Mouse (Mus musculus) forebrain, embryonic 14.5 days (tissue): ENCODE data around the gene Ang. TPM values are rescaled to one million over a fixed set of nuclear protein-coding genes. Genes with fewer than 3 reads are reported as not detected.
"Not testable (repeated sequence)": the region's sequence is repeated elsewhere in the genome, so short reads cannot be mapped to it uniquely, and the experiment has no call there.

Experiments
- ATAC-seq: fragments of 200-750 bp; cut with Nextera tagmentation; 2 replicates; pipeline ENCODE4 v1.8.0; 2017; ENCODE audit warnings: mild to moderate bottlenecking, moderate library complexity
- DNase-seq: peaks from one replicate; pipeline ENCODE4 v3.0.0-alpha.2; 2015; ENCODE audit warnings: low spot score
- H3K27ac ChIP-seq: fragments of 300-500 bp; sonication (generic); 2 replicates; pipeline ENCODE4 v1.5.1; 2014; ENCODE audit warnings: low read depth, mild to moderate bottlenecking, control low read depth, low read length, moderate library complexity
- H3K27me3 ChIP-seq: fragments of 300-500 bp; sonication (generic); replicated peaks from 2 replicates; pipeline ENCODE4 v1.6.1; 2014; ENCODE audit warnings: low read length, control low read depth, mixed read lengths; ENCODE audit not compliant: control insufficient read depth, insufficient read depth
- H3K36me3 ChIP-seq: fragments of 300-500 bp; sonication (generic); 2 replicates; pipeline ENCODE4 v1.6.1; 2014; ENCODE audit warnings: low read length, control low read depth; ENCODE audit not compliant: control insufficient read depth, insufficient read depth
- H3K4me1 ChIP-seq: fragments of 300-500 bp; sonication (generic); 2 replicates; pipeline ENCODE4 v1.6.1; 2014; ENCODE audit warnings: antibody characterized with exemption, low read length, control low read depth; ENCODE audit not compliant: control insufficient read depth, insufficient read depth
- H3K4me2 ChIP-seq: fragments of 300-500 bp; sonication (generic); 2 replicates; pipeline ENCODE4 v1.6.1; 2014; ENCODE audit warnings: mild to moderate bottlenecking, control low read depth, low read length
- H3K4me3 ChIP-seq: fragments of 300-500 bp; sonication (generic); 2 replicates; pipeline ENCODE4 v1.5.1; 2014; ENCODE audit warnings: low read depth, low read length, control low read depth
- H3K9ac ChIP-seq: fragments of 300-500 bp; sonication (generic); 2 replicates; pipeline ENCODE4 v1.6.1; 2014; ENCODE audit warnings: mild to moderate bottlenecking, low read length, control low read depth, moderate library complexity
- H3K9me3 ChIP-seq: fragments of 300-500 bp; sonication (generic); replicated peaks from 2 replicates; pipeline ENCODE4 v1.6.1; 2016; ENCODE audit warnings: low read length, control low read depth, mixed read lengths; ENCODE audit not compliant: control insufficient read depth
- WGBS: fragments of 180-500 bp; shearing (Covaris S2); extraction: QIAGEN DNeasy Blood & Tissue Kit; methylation state at CpG from one replicate; pipeline ENCODE4 v1.1.7; 2014; 5-methylcytosine and 5-hydroxymethylcytosine counted together
- polyA plus RNA-seq: library from polyadenylated mRNA; unstranded; fragments of >200 nt; fragmentation: Nextera tagmentation; extraction: Ambion mirVana; gene quantifications from 2 replicates; pipeline ENCODE4 v1.2.1, GENCODE M21; 2014

The Ang gene
- polyA plus RNA-seq, 1 experiment from 2014 or later = 2.2 TPM

DNA sequence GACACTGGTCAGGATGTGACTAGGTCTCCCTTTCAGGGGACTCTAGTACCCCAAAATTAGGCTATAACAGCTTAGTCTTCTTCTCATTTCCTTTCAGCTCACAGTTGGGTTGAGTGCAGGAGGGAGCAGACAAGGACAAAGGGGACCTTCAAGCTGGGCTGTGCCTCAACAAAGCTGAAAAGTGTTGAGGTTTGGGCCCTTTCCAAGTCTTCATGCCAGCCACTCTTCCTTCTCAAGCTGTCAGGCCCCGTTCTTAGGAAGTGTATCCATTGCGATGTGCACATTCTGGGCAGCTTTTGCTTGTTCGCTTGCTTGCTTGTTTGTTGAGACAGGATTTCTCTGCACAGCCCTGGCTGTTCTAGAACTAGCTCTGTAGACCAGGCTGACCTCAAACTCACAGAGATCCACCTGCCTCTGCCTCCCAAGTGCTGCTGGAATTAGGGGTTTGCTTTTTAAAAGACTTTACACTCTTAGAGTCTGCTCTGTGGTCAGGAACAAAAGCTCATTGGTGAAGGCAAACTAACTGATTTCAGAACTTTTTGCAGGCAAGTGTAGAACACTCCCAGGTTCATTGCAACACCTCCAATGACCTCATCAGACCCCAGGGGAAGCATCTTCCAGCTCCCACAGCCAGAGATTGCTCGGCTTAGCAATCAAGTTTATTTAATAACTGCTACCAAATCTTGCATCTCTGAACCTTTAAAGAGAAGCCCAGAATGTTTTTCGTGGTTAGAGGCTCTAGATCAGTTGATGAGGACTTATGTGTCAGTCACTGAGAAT lies 3.3 kb downstream of the Ang start:
- peak; percentile 23 for DNase-seq
- no peak overlapping the region for H3K4me3 ChIP-seq
- WGBS = 66% methylated on average over 5 of the region's 5 CpGs
- no peak overlapping the region for H3K4me2 ChIP-seq
- H3K36me3 ChIP-seq = no peaks in the 10 kb centered on the region
- H3K27me3 ChIP-seq = no peaks in the 10 kb centered on the region
- H3K9me3 ChIP-seq = no peaks in the 10 kb centered on the region
- no peak overlapping the region for H3K27ac ChIP-seq
- ATAC-seq = no peak
- H3K9ac ChIP-seq = no peak overlapping the region
- no peaks in the 10 kb centered on the region for H3K4me1 ChIP-seq

DNA sequence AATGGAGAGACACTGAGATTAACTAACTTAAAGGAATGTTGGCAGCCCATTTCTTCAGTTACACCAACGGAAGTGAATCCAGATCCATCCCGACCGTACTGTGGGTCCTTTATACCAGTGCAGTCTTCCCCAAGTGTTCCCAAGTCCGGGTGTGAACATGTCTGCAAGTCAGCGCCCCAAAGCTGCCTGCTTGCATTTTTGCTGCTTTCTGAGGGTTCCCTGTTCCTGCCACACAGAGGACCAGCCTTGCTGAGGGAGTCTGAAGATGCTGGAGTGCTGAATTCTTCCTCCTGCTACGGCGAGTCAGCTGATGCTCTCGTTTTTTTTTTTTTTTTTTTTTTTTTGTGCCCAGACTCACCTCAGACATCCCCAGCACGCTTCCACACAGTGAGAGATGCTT lies 4.0 kb downstream of the Ang start:
- no peaks in the 10 kb centered on the region for H3K36me3 ChIP-seq
- no peaks in the 10 kb centered on the region for H3K9me3 ChIP-seq
- no peak overlapping the region for H3K9ac ChIP-seq
- no peak for ATAC-seq
- no peaks in the 10 kb centered on the region for H3K27me3 ChIP-seq
- no peak for DNase-seq
- H3K4me1 ChIP-seq = no peaks in the 10 kb centered on the region
- 65% methylated on average over 9 of the region's 9 CpGs for WGBS
- H3K27ac ChIP-seq = no peak overlapping the region
- H3K4me3 ChIP-seq = no peak overlapping the region
- H3K4me2 ChIP-seq = no peak overlapping the region

DNA sequence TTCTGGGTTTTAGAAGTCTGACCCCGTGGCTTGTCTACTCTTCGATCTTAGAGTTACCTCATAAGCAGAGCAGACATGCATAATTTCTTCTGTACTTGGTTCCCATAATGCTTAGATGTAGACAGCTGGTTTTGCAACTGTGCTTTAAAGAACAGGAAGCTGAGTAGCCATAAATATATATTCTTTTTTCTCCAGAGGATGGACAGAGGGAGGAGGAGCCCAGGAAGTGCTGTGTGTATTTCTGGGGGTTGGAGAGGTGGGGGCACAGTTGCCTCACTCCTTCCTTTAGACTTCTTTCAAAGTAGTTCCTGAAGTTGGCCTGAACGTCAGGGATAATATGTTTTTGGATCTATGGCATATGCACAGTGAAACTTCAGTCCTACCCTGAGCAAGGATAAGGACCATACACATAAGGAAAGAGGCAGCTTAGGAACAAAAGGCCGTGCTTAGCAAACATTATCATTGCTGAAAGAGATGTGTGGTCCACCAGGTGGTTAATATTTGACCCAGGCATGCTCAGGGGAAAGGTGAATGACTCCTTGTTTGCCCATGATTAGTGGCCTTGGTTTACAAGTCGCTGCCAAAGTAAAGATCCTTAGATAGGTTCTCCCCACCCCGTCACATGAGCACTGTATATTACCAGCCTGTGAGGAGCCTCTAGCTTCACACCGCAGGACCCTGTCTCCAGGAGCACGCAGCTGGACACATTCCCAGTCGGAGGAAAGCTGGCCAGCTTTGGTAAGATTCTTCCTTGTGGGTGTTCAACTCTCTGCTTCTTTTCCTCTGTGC lies 5.0 kb downstream of the Ang start:
- WGBS = 79% methylated on average over 9 of the region's 9 CpGs
- no peak overlapping the region for H3K27ac ChIP-seq

DNA sequence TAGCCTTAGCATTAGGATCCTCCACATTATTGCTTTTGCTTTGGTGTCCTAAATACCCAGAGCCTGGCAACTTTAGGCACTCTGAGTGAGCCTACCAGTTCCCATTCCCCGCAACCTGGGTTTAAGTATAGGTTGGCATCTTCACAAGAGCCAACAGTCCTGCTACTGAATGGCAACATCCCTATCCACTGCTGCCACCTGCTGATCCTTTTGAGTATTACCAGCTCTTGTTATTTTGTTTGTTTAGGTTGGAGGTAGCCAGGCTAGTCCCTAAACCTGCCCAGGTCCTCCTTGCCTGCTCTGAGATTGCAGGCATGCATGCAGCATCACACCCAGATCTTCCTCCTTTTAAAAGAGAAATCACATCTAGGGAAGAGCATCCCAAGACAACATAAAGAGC lies 7.3 kb downstream of the Ang start:
- ATAC-seq = peak; percentile 65; the same call in 1 of the 2 replicates
- not testable (repeated sequence) for H3K27ac ChIP-seq, H3K27me3 ChIP-seq, H3K4me2 ChIP-seq, H3K4me3 ChIP-seq, H3K9me3 ChIP-seq, H3K9ac ChIP-seq, H3K36me3 ChIP-seq, H3K4me1 ChIP-seq
- 21% methylated on average over 1 of the region's 1 CpGs for WGBS
- peak; percentile 61 for DNase-seq

More for the DNA sequence above, 5.0 kb downstream of the Ang start:
- H3K27me3 ChIP-seq = no peaks in the 10 kb centered on the region
- ATAC-seq (no peak), DNase-seq (no peak)
- no peaks in the 10 kb centered on the region for H3K9me3 ChIP-seq
- no peaks in the 10 kb centered on the region for H3K4me1 ChIP-seq
- H3K4me3 ChIP-seq = no peak overlapping the region
- no peaks in the 10 kb centered on the region for H3K36me3 ChIP-seq
- no peak overlapping the region for H3K9ac ChIP-seq
- no peak overlapping the region for H3K4me2 ChIP-seq

DNA sequence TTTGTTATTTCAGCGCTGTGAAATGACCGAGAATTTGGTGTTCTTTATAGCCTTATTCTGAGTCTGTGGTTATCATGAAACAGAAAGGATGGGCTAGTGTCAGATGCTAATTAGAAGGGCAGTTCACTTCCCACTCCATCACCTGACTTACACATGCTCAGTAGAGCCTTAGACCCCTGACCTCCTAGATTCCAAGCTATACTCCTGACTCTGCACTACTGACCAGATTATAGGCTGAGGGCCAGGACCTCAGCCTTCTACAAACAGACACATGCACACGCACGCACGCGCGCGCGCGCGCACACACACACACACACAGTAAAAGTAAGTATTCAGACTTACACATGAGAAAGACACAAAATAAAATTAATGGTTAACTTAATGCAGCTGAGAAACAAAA lies 8.0 kb downstream of the Ang start:
- Histone ChIP-seq H3K9me3 (no peaks in the 10 kb centered on the region), H3K27me3 (no peaks in the 10 kb centered on the region), H3K9ac (no peak overlapping the region), H3K36me3 (no peaks in the 10 kb centered on the region), H3K4me3 (no peak overlapping the region), H3K27ac (no peak overlapping the region), H3K4me2 (no peak overlapping the region), H3K4me1 (no peaks in the 10 kb centered on the region)
- ATAC-seq (no peak), DNase-seq (no peak)
- WGBS = 96% methylated on average over 11 of the region's 11 CpGs

DNA sequence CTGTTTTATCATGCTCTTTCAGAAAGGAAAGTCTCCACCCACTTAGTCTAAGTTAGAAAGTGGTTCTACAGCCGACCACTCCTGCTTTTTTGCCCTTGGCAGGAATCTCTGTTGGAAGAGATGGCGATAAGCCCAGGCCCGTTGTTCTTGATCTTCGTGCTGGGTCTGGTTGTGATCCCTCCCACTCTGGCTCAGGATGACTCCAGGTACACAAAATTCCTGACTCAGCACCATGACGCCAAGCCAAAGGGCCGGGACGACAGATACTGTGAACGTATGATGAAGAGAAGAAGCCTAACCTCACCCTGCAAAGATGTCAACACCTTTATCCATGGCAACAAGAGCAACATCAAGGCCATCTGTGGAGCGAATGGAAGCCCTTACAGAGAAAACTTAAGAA lies 10.3 kb downstream of the Ang start:
- Histone ChIP-seq H3K9ac (no peak overlapping the region), H3K36me3 (no peaks in the 10 kb centered on the region), H3K27ac (no peak overlapping the region), H3K4me3 (no peak overlapping the region), H3K9me3 (no peaks in the 10 kb centered on the region), H3K4me1 (no peaks in the 10 kb centered on the region), H3K27me3 (no peaks in the 10 kb centered on the region), H3K4me2 (no peak overlapping the region)
- ATAC-seq = no peak
- no peak for DNase-seq
- WGBS = 75% methylated on average over 9 of the region's 9 CpGs

DNA sequence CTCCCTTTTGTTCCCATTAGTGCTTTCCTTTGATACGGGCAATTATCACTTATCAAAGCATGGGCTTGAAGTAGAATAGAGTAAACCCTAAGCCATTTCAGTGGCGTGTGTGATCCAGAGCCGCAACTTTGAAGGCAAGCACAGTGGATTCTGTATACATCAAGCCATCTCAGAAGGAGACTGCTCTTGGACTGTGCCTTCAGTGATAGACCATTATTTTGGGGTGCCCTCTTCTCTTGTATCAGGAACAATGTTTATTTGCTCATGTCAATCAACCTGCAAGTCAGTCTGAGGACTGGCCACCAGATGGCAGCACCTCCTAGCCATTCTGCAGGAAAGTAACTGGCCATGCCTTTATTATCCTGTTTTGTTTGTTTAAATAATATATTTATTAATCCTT lies 12.3 kb downstream of the Ang start:
- Histone ChIP-seq H3K9ac (no peak overlapping the region), H3K27ac (no peak overlapping the region), H3K36me3 (no peaks in the 10 kb centered on the region), H3K9me3 (no peaks in the 10 kb centered on the region), H3K4me2 (no peak overlapping the region), H3K27me3 (no peaks in the 10 kb centered on the region), H3K4me3 (no peak overlapping the region), H3K4me1 (no peaks in the 10 kb centered on the region)
- 48% methylated on average over 3 of the region's 3 CpGs for WGBS
- DNase-seq = peak; percentile 75
- ATAC-seq = peak; percentile 63

DNA sequence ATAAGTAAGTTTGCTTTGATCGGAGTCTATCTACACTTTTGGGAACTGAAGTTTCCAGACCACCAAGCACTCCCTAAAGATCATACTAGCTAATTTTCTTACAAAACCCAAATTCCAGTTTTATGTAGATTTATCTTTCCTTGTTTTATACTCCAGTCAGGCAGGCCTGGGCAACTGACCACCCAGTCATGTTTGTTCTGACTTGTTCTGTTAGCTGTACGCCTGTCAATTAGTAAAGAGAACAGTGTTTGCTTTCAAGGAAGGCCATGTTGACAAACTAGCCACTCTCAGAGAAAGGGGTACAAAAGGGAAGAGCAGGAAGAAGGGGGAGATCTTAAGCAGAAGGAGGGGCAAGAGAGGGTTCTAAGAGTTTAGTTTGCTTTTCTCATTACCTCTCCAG lies 13.4 kb downstream of the Ang start:
- ATAC-seq (no peak), DNase-seq (no peak)
- H3K4me2 ChIP-seq = no peak overlapping the region
- no peaks in the 10 kb centered on the region for H3K36me3 ChIP-seq
- H3K4me1 ChIP-seq = no peaks in the 10 kb centered on the region
- H3K9ac ChIP-seq = no peak overlapping the region
- H3K9me3 ChIP-seq = no peaks in the 10 kb centered on the region
- H3K27me3 ChIP-seq = no peaks in the 10 kb centered on the region
- 79% methylated on average over 2 of the region's 2 CpGs for WGBS
- H3K27ac ChIP-seq = no peak overlapping the region
- H3K4me3 ChIP-seq = no peak overlapping the region

DNA sequence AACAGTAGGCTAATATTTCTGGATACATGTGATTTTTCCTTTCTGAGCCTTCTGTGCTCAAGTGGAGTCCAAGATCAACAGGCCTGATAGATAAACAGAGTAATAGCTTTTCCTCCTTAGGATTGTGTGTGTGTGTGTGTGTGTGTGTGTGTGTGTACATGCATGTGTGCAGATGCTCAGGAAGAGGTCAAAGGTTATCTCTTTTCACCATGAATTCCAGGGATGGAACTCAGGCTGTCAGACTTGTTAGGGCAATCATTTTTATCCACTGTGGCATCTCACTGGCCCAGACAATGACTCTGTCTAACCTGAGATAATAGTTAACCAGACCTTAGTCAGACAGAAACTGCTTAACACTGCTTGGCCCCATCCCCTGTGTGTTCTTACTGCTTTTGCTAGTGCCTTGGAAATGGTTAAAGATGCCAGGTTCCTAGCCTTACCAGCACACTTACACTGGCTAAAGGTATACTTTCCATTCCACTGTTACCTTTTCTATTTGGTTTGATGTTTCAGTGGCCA lies 15.6 kb downstream of the Ang start:
- DNase-seq = no peak
- H3K4me2 ChIP-seq = no peak overlapping the region
- no peak for ATAC-seq
- no peak overlapping the region for H3K9ac ChIP-seq
- H3K27ac ChIP-seq = no peak overlapping the region
- no peaks in the 10 kb centered on the region for H3K4me1 ChIP-seq
- no peaks in the 10 kb centered on the region for H3K9me3 ChIP-seq
- H3K4me3 ChIP-seq = no peak overlapping the region
- H3K36me3 ChIP-seq = no peaks in the 10 kb centered on the region
- no peaks in the 10 kb centered on the region for H3K27me3 ChIP-seq
